Comparison of ENCODE assay signal across 12 mouse cellular contexts in genomic region chr2:141434084-141434483, GRCm38 (mm10).
"Had no signal": no experiment of that assay in that cellular context is flagged by ENCODE, and none has a peak within 500 bp of the region (broad histone marks: within the 10 kb centered on the region; RNA-seq: fewer than 3 reads in every experiment).

No protein-coding gene starts in this region.

- ATAC-seq: midbrain, embryonic 16.5 days had no signal

- H3K4me3 ChIP-seq: midbrain, embryonic 10.5 days; midbrain, embryonic 12.5 days; myocyte; neural tube, embryonic 12.5 days; stomach, embryonic 15.5 days had no signal

- H3K27ac ChIP-seq: liver, embryonic 14.5 days; midbrain, embryonic 10.5 days; midbrain, embryonic 12.5 days; neural tube, embryonic 12.5 days; stomach, postnatal 0 days had no signal

- DNase-seq: thymus, adult 2 months; thymus, postnatal 25 days; thymus, postnatal 4 days had no signal

- H3K27me3 ChIP-seq: midbrain, embryonic 12.5 days; neural tube, embryonic 12.5 days; stomach, embryonic 15.5 days had no signal

- H3K36me3 ChIP-seq: midbrain, embryonic 10.5 days; midbrain, embryonic 12.5 days; neural tube, embryonic 12.5 days; stomach, embryonic 15.5 days had no signal

- H3K9ac ChIP-seq: liver, embryonic 14.5 days; lung, embryonic 14.5 days; midbrain, embryonic 12.5 days; neural tube, embryonic 12.5 days; stomach, embryonic 15.5 days had no signal

- H3K4me2 ChIP-seq: midbrain, embryonic 12.5 days had no signal

- H3K9me3 ChIP-seq: midbrain, embryonic 10.5 days; midbrain, embryonic 12.5 days; neural tube, embryonic 12.5 days; stomach, embryonic 15.5 days had no signal

- H3K4me1 ChIP-seq: neural tube, embryonic 12.5 days; stomach, embryonic 15.5 days had no signal
